Mouse (Mus musculus) thymus, adult 2 months (tissue): ENCODE results near the gene 2810004N23Rik.

Experiments used
- CTCF ChIP-seq: fragments of 200-500 bp; IDR thresholded peaks from 2 replicates; pipeline ENCODE4 v1.5.1; 2012; ENCODE audit warnings: mild to moderate bottlenecking, control low read depth, low read length, moderate library complexity, borderline replicate concordance; ENCODE audit not compliant: control insufficient read depth, poor library complexity, insufficient read depth; ENCODE audit errors: extremely low read depth
- POLR2A ChIP-seq: fragments of 200-500 bp; IDR thresholded peaks from 2 replicates; pipeline ENCODE4 v1.6.1; 2012; ENCODE audit warnings: mild to moderate bottlenecking, low read length, control low read depth, moderate library complexity; ENCODE audit not compliant: control insufficient read depth, poor library complexity, insufficient read depth; ENCODE audit errors: extremely low read depth

GRCm38 (mm10) chr8:124905482-124905881 lies 42.6 kb upstream of the 2810004N23Rik start:
- TF ChIP-seq POLR2A (no peak), CTCF (no peak)
